Mouse (Mus musculus) E14TG2a.4 (cell line): ENCODE data around the gene Srxn1.
A peak's percentile ranks its signal among the peaks of the same experiment; 100 is the strongest.

Source experiments
- H3K27me3 ChIP-seq: 2 replicates; pipeline ENCODE4 v1.6.1; 2014; ENCODE audit warnings: low read length, control low read depth; ENCODE audit not compliant: insufficient read depth
- H3K36me3 ChIP-seq: 2 replicates; pipeline ENCODE4 v1.6.1; 2014; ENCODE audit warnings: low read length, control low read depth; ENCODE audit not compliant: insufficient read depth
- H3K4me1 ChIP-seq: replicated peaks from 2 replicates; pipeline ENCODE4 v1.6.1; 2014; ENCODE audit warnings: low read depth, low read length, control low read depth
- H3K4me3 ChIP-seq: replicated peaks from 2 replicates; pipeline ENCODE4 v1.5.1; 2014; ENCODE audit warnings: mild to moderate bottlenecking, low read length
- H3K9me3 ChIP-seq: 2 replicates; pipeline ENCODE4 v1.6.1; 2014; ENCODE audit warnings: low read length, control low read depth
- CTCF ChIP-seq: conservative IDR thresholded peaks from 2 replicates; pipeline ENCODE4 v1.5.1; 2014; ENCODE audit warnings: low read length
- NANOG ChIP-seq: IDR thresholded peaks from 2 replicates; pipeline ENCODE4 v1.6.1; 2014; ENCODE audit warnings: borderline replicate concordance, low read length, mixed read lengths
- POU5F1 ChIP-seq: IDR thresholded peaks from 2 replicates; pipeline ENCODE4 v1.6.1; 2014; ENCODE audit warnings: low read length, borderline replicate concordance

Gene Srxn1

GRCm38 (mm10) chr2:152119228-152119865 is 14.0 kb downstream of the Srxn1 start:
- Histone ChIP-seq H3K27me3 (peaks cover 5% of the 10 kb centered on the region; the same call in 1 of the 2 replicates), H3K4me3 (no peak overlapping the region), H3K9me3 (no peaks in the 10 kb centered on the region), H3K36me3 (no peaks in the 10 kb centered on the region), H3K4me1 (peaks cover 78% of the 10 kb centered on the region)
- TF ChIP-seq NANOG: no peak

- H3K4me1 ChIP-seq: peaks cover 48% of the 10 kb centered on the region
- TF ChIP-seq NANOG: no peak
- no peak for TF ChIP-seq CTCF
- TF ChIP-seq POU5F1: no peak
- no peak overlapping the region for H3K4me3 ChIP-seq
- peaks cover 5% of the 10 kb centered on the region; the same call in 1 of the 2 replicates for H3K27me3 ChIP-seq
- H3K9me3 ChIP-seq: no peaks in the 10 kb centered on the region
- no peaks in the 10 kb centered on the region for H3K36me3 ChIP-seq
These were observed 17.6 kb downstream of the Srxn1 start for GRCm38 (mm10) chr2:152122896-152123295.

- no peak overlapping the region for H3K4me3 ChIP-seq
- TF ChIP-seq CTCF (peak; percentile 16; the same call in 1 of the 2 replicates), NANOG (no peak)
- 0 out of 2 replicates have a peak, but pooled peaks cover 5% of the 10 kb centered on the region for H3K27me3 ChIP-seq
- no peaks in the 10 kb centered on the region for H3K9me3 ChIP-seq
- H3K36me3 ChIP-seq: no peaks in the 10 kb centered on the region
- peaks cover 39% of the 10 kb centered on the region for H3K4me1 ChIP-seq
These were observed 23.3 kb downstream of the Srxn1 start for GRCm38 (mm10) chr2:152128597-152128996.

GRCm38 (mm10) chr2:152129778-152130177 is 24.5 kb downstream of the Srxn1 start:
- no peaks in the 10 kb centered on the region for H3K36me3 ChIP-seq
- peaks cover 30% of the 10 kb centered on the region for H3K4me1 ChIP-seq
- 0 out of 2 replicates have a peak, but pooled peaks cover 5% of the 10 kb centered on the region for H3K27me3 ChIP-seq
- TF ChIP-seq CTCF: no peak
- no peak for TF ChIP-seq NANOG
- TF ChIP-seq POU5F1: no peak
- no peak overlapping the region for H3K4me3 ChIP-seq
- H3K9me3 ChIP-seq: no peaks in the 10 kb centered on the region

GRCm38 (mm10) chr2:152132016-152132415 is 26.7 kb downstream of the Srxn1 start:
- H3K9me3 ChIP-seq: no peaks in the 10 kb centered on the region
- TF ChIP-seq NANOG (no peak), CTCF (no peak), POU5F1 (no peak)
- peaks cover 30% of the 10 kb centered on the region for H3K4me1 ChIP-seq
- H3K4me3 ChIP-seq: peak overlapping the region; percentile 32; the same call in 1 of the 2 replicates
- no peaks in the 10 kb centered on the region for H3K36me3 ChIP-seq
- peaks cover 12% of the 10 kb centered on the region for H3K27me3 ChIP-seq

- H3K27me3 ChIP-seq: peaks cover 12% of the 10 kb centered on the region
- TF ChIP-seq POU5F1 (no peak), CTCF (no peak), NANOG (no peak)
- peak overlapping the region; percentile 32; the same call in 1 of the 2 replicates for H3K4me3 ChIP-seq
- H3K36me3 ChIP-seq: no peaks in the 10 kb centered on the region
- H3K9me3 ChIP-seq: no peaks in the 10 kb centered on the region
- H3K4me1 ChIP-seq: peaks cover 30% of the 10 kb centered on the region
These were observed 27.4 kb downstream of the Srxn1 start for GRCm38 (mm10) chr2:152132691-152133090.

- peaks cover 27% of the 10 kb centered on the region for H3K27me3 ChIP-seq
- no peaks in the 10 kb centered on the region for H3K9me3 ChIP-seq
- H3K4me1 ChIP-seq: peaks cover 49% of the 10 kb centered on the region
- H3K4me3 ChIP-seq: no peak overlapping the region
- no peak for TF ChIP-seq POU5F1
- no peak for TF ChIP-seq CTCF
- TF ChIP-seq NANOG: no peak
- H3K36me3 ChIP-seq: 0 out of 2 replicates have a peak, but pooled peaks cover under 1% of the 10 kb centered on the region
These were observed 34.1 kb downstream of the Srxn1 start for GRCm38 (mm10) chr2:152139191-152139987.

- peaks cover 16% of the 10 kb centered on the region for H3K36me3 ChIP-seq
- TF ChIP-seq CTCF (no peak), NANOG (no peak), POU5F1 (no peak)
These were observed 35.6 kb downstream of the Srxn1 start for GRCm38 (mm10) chr2:152140941-152141340.

More at GRCm38 (mm10) chr2:152140941-152141340, 35.6 kb downstream of the Srxn1 start:
- H3K4me3 ChIP-seq: no peak overlapping the region
- H3K4me1 ChIP-seq: peaks cover 65% of the 10 kb centered on the region
- no peaks in the 10 kb centered on the region for H3K9me3 ChIP-seq
- peaks cover 26% of the 10 kb centered on the region for H3K27me3 ChIP-seq
